Mouse (Mus musculus) CH12.LX (cell line): ENCODE measurements at regions not wholly inside any gene's neighbourhood (a gene's known extent, or its start where the extent isn't known, plus 50 kb on each side); places are given as distances from the start of the nearest gene placed in this dataset.

Experiments used
- DNase-seq: peaks from one replicate; pipeline ENCODE4 v3.0.0-alpha.2; 2013; ENCODE audit errors: extremely low read depth
- H3K27ac ChIP-seq: 2 replicates; pipeline ENCODE4 v1.5.1; 2012; ENCODE audit warnings: low read depth, mild to moderate bottlenecking, control low read depth, moderate library complexity; ENCODE audit not compliant: insufficient read depth
- H3K27me3 ChIP-seq: replicated peaks from 2 replicates; pipeline ENCODE3; 2012; ENCODE audit warnings: inconsistent platforms
- H3K36me3 ChIP-seq, 2 experiments: replicated peaks in 1 of 2; 2 replicates each; pipeline versions ENCODE3 to v1.6.1; 2012; ENCODE audit warnings: inconsistent platforms in 1 of 2, low read length in 1 of 2, mild to moderate bottlenecking in 1 of 2, mixed read lengths in 1 of 2, moderate library complexity in 1 of 2; ENCODE audit not compliant: control insufficient read depth in 1 of 2, insufficient read depth in 1 of 2
- H3K4me1 ChIP-seq, 2 experiments: 2 replicates each; pipeline ENCODE4 v1.6.1; 2012; ENCODE audit warnings: inconsistent platforms in 1 of 2, moderate library complexity in 1 of 2; ENCODE audit not compliant: insufficient read depth in 2 of 2, control insufficient read depth in 1 of 2
- H3K4me2 ChIP-seq: 2 replicates; pipeline ENCODE4 v1.6.1; 2012; ENCODE audit warnings: low read depth, mild to moderate bottlenecking, control low read depth; ENCODE audit not compliant: poor library complexity, insufficient read depth, severe bottlenecking
- H3K4me3 ChIP-seq, 3 experiments: fragments of 150-350 bp in 1 of 3; sonication (generic) in 1 of 3; replicated peaks in 1 of 3; 2 replicates each; pipeline versions ENCODE3 to v1.5.1; 2011 to 2012; ENCODE audit warnings: low read depth in 2 of 3, low read length in 2 of 3, mild to moderate bottlenecking in 2 of 3, moderate library complexity in 2 of 3, control low read depth in 1 of 3, improper control_type of control experiment in 1 of 3, inconsistent platforms in 1 of 3, mixed read lengths in 1 of 3; ENCODE audit not compliant: poor library complexity in 1 of 3
- H3K79me2 ChIP-seq: replicated peaks from 2 replicates; pipeline ENCODE4 v1.6.1; 2012; ENCODE audit warnings: mild to moderate bottlenecking, moderate library complexity; ENCODE audit not compliant: control insufficient read depth, poor library complexity, insufficient read depth, severe bottlenecking; ENCODE audit errors: extremely low read depth
- H3K9ac ChIP-seq: 2 replicates; pipeline ENCODE4 v1.6.1; 2012; ENCODE audit warnings: low read depth, mild to moderate bottlenecking, control low read depth, moderate library complexity; ENCODE audit not compliant: insufficient read depth
- H3K9me3 ChIP-seq: replicated peaks from 2 replicates; pipeline ENCODE3; 2012; ENCODE audit warnings: low read length, inconsistent platforms, mixed read lengths
- BHLHE40 ChIP-seq: IDR thresholded peaks from 2 replicates; pipeline ENCODE4 v1.6.1; 2011; ENCODE audit warnings: mild to moderate bottlenecking, low read depth, low read length, improper control_type of control experiment
- CTCF ChIP-seq, 2 experiments: IDR thresholded peaks in 1 of 2; conservative IDR thresholded peaks in 1 of 2; 2 replicates each; pipeline ENCODE4 v1.5.1; 2011 to 2012; ENCODE audit warnings: low read depth in 2 of 2, low read length in 2 of 2, improper control_type of control experiment in 1 of 2, inconsistent platforms in 1 of 2, mild to moderate bottlenecking in 1 of 2, moderate library complexity in 1 of 2
- ELF1 ChIP-seq: IDR thresholded peaks from 2 replicates; pipeline ENCODE4 v1.6.1; 2014; ENCODE audit warnings: low read depth, mild to moderate bottlenecking, inconsistent platforms, low read length, improper control_type of control experiment
- EP300 ChIP-seq: IDR thresholded peaks from 2 replicates; pipeline ENCODE4 v1.6.1; 2011; ENCODE audit warnings: low read length, improper control_type of control experiment
- ETS1 ChIP-seq: conservative IDR thresholded peaks from 2 replicates; pipeline ENCODE4 v1.6.1; 2012; ENCODE audit warnings: low read depth, mild to moderate bottlenecking, inconsistent platforms, low read length, improper control_type of control experiment, moderate library complexity
- HCFC1 ChIP-seq: IDR thresholded peaks from 2 replicates; pipeline ENCODE4 v1.6.1; 2012; ENCODE audit warnings: low read depth, mild to moderate bottlenecking, inconsistent platforms, low read length, improper control_type of control experiment
- JUN ChIP-seq: IDR thresholded peaks from 2 replicates; pipeline ENCODE4 v1.6.1; 2011; ENCODE audit warnings: low read depth, mild to moderate bottlenecking, low read length, improper control_type of control experiment, moderate library complexity; ENCODE audit not compliant: insufficient read depth
- JUND ChIP-seq: conservative IDR thresholded peaks from 2 replicates; pipeline ENCODE4 v1.6.1; 2011; ENCODE audit warnings: low read depth, low read length, improper control_type of control experiment
- MAFK ChIP-seq: IDR thresholded peaks from 2 replicates; pipeline ENCODE4 v1.6.1; 2011; ENCODE audit warnings: low read length, improper control_type of control experiment; ENCODE audit not compliant: insufficient replicate concordance
- MAX ChIP-seq: IDR thresholded peaks from 2 replicates; pipeline ENCODE4 v1.6.1; 2011; ENCODE audit warnings: low read length, improper control_type of control experiment
- MXI1 ChIP-seq: IDR thresholded peaks from 2 replicates; pipeline ENCODE4 v1.6.1; 2011; ENCODE audit warnings: mild to moderate bottlenecking, low read depth, low read length, improper control_type of control experiment
- MYC ChIP-seq: IDR thresholded peaks from 2 replicates; pipeline ENCODE4 v1.6.1; 2011; ENCODE audit warnings: low read depth, mild to moderate bottlenecking, improper control_type of control experiment, low read length
- POLR2A ChIP-seq: IDR thresholded peaks from 2 replicates; pipeline ENCODE4 v1.6.1; 2011; ENCODE audit warnings: low read depth, mild to moderate bottlenecking, improper control_type of control experiment, low read length
- POLR2AphosphoS2 ChIP-seq: IDR thresholded peaks from 2 replicates; pipeline ENCODE4 v1.6.1; 2011; ENCODE audit warnings: low read depth, low read length, improper control_type of control experiment
- RAD21 ChIP-seq: IDR thresholded peaks from 2 replicates; pipeline ENCODE4 v1.6.1; 2011; ENCODE audit warnings: low read depth, mild to moderate bottlenecking, low read length, improper control_type of control experiment, moderate library complexity
- TBP ChIP-seq: conservative IDR thresholded peaks from 2 replicates; pipeline ENCODE4 v1.6.1; 2011; ENCODE audit warnings: low read depth, low read length, improper control_type of control experiment
- TCF12 ChIP-seq: IDR thresholded peaks from 2 replicates; pipeline ENCODE4 v1.6.1; 2014; ENCODE audit warnings: low read depth, mild to moderate bottlenecking, inconsistent platforms, low read length, improper control_type of control experiment
- USF1 ChIP-seq: IDR thresholded peaks from 2 replicates; pipeline ENCODE4 v1.6.1; 2014; ENCODE audit warnings: low read depth, mild to moderate bottlenecking, inconsistent platforms, low read length, improper control_type of control experiment
- ZC3H11A ChIP-seq: IDR thresholded peaks from 2 replicates; pipeline ENCODE4 v1.6.1; 2012; ENCODE audit warnings: low read depth, mild to moderate bottlenecking, inconsistent platforms, low read length, improper control_type of control experiment
- ZKSCAN1 ChIP-seq: IDR thresholded peaks from 2 replicates; pipeline ENCODE4 v1.6.1; 2012; ENCODE audit warnings: low read depth, inconsistent platforms, low read length, improper control_type of control experiment, borderline replicate concordance
- ZNF384 ChIP-seq: IDR thresholded peaks from 2 replicates; pipeline ENCODE4 v1.6.1; 2012; ENCODE audit warnings: low read depth, low read length, improper control_type of control experiment, inconsistent platforms
- dilution Hi-C: fragments of 300-500 bp; cut with MboI; formaldehyde crosslinking; loops from 2 replicates; pipeline ENCODE4 v1.14.3; 2020; ENCODE audit warnings: low sequenced_read_pairs; ENCODE audit not compliant: extremely low pct_unique_long_range_greater_than_20kb, extremely low pct_ligation_motif_present
- in situ Hi-C: fragments of 300-500 bp; cut with MboI; formaldehyde crosslinking; loops from 3 replicates; pipeline ENCODE4 v1.14.3; 2019; ENCODE audit warnings: low sequenced_read_pairs, low pct_ligation_motif_present, low pct_unique_long_range_greater_than_20kb, mixed read lengths

DNA sequence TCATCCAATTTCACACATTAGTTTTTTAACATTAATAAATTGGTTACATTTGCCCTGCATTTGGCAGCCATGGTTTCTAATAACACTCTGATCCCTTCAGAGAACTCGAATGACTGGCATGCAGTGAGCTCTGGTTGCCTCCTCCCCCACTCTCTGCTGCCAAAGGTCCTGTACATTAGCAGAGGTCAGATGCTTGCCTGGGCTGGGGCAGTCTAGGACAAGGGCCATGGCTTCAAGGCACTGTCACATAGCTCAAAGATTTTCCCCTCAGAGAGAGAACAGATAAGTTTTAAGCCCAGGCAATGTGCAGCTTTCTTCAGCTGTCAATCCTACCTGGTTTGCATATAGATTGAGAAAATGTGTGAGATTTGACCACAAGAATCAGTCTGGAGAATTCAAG lies 110.2 kb upstream of the Wars2 start:
- no peak overlapping the region for H3K27ac ChIP-seq
- in situ Hi-C loops: no loop called here
- no peak for DNase-seq
- no peak for TF ChIP-seq POLR2AphosphoS2
- no peak for TF ChIP-seq JUND
- TF ChIP-seq JUN: no peak
- TF ChIP-seq MAFK: no peak
- TF ChIP-seq HCFC1: no peak
- TF ChIP-seq RAD21: no peak
- TF ChIP-seq TCF12: no peak
- TF ChIP-seq MYC: no peak
- TF ChIP-seq, all 38 proteins: peak for 0
- Histone ChIP-seq H3K36me3 (no peaks in the 10 kb centered on the region), H3K9me3 (no peaks in the 10 kb centered on the region), H3K9ac (no peak overlapping the region), H3K79me2 (no peaks in the 10 kb centered on the region), H3K4me1 (no peaks in the 10 kb centered on the region), H3K27me3 (no peaks in the 10 kb centered on the region), H3K4me2 (no peak overlapping the region), H3K4me3 (no peak overlapping the region)
- dilution Hi-C loops: no loop called here

GRCm38 (mm10) chr3:99046190-99046589 lies 94.7 kb upstream of the Wars2 start:
- no peaks in the 10 kb centered on the region for H3K4me1 ChIP-seq
- TF ChIP-seq EP300 (no peak), ETS1 (no peak), ZC3H11A (no peak), CTCF (conservative IDR thresholded peaks at IDR 0.05 in 1 of 2, IDR thresholded peaks at IDR 0.05 in 1 of 2; ENCODE audit: low read depth in 2 of 2, low read length in 2 of 2) (no peak)

DNA sequence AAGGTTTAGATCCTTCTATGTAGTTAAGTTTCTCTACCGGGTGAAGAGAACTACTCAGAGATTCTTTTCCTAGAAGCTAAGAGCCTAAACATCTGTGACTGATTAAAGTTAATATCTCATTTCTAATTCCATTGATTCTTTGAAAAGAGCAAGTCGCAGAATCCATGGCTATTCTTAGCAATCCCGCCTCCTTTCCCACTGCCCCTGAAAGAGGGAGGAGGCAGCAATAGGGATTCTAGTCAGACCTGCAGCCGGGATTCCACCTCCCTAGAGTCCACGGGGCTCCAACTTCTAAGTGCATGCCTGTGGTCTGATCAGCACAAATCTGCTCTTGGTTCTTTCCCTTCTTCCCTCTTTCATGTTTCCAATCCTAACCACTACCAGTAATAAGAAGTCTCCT lies 93.7 kb upstream of the Wars2 start:
- peaks cover 2% of the 10 kb centered on the region for H3K27me3 ChIP-seq
- H3K4me1 ChIP-seq: peaks cover 0 to 3% of the 10 kb centered on the region in 2 experiments; a peak in 1 of 4 replicates
- H3K27ac ChIP-seq: no peak overlapping the region
- DNase-seq: no peak
- H3K4me2 ChIP-seq: no peak overlapping the region
- in situ Hi-C loops: no loop called here
- no peaks in the 10 kb centered on the region for H3K79me2 ChIP-seq
- no peaks in the 10 kb centered on the region for H3K9me3 ChIP-seq
- TF ChIP-seq USF1 (no peak), MAX (no peak), TCF12 (no peak), EP300 (no peak), HCFC1 (no peak), ELF1 (no peak), ETS1 (no peak), POLR2A (no peak), MYC (no peak), TBP (no peak), CTCF (conservative IDR thresholded peaks at IDR 0.05 in 1 of 2, IDR thresholded peaks at IDR 0.05 in 1 of 2; ENCODE audit: low read depth in 2 of 2, low read length in 2 of 2) (no peak), BHLHE40 (no peak), MXI1 (no peak), ZNF384 (no peak), RAD21 (no peak), ZKSCAN1 (no peak)
- no peak overlapping the region for H3K9ac ChIP-seq
- dilution Hi-C loops: no loop called here
- no peaks in the 10 kb centered on the region for H3K36me3 ChIP-seq
- no peak overlapping the region for H3K4me3 ChIP-seq

More at GRCm38 (mm10) chr3:99046190-99046589, 94.7 kb upstream of the Wars2 start:
- H3K4me2 ChIP-seq: no peak overlapping the region
- dilution Hi-C loops (no loop called here), in situ Hi-C loops (no loop called here)
- H3K9me3 ChIP-seq: no peaks in the 10 kb centered on the region
- H3K79me2 ChIP-seq: no peaks in the 10 kb centered on the region
- peaks cover 2% of the 10 kb centered on the region for H3K27me3 ChIP-seq
- no peaks in the 10 kb centered on the region for H3K36me3 ChIP-seq
- H3K4me3 ChIP-seq: no peak overlapping the region
- H3K9ac ChIP-seq: no peak overlapping the region
- no peak for DNase-seq
- H3K27ac ChIP-seq: no peak overlapping the region
